Mouse (Mus musculus) thymus, adult 2 months (tissue): Measurements from ENCODE around the gene Ube2v1.

Experiments used
- CTCF ChIP-seq: fragments of 200-500 bp; IDR thresholded peaks from 2 replicates; pipeline ENCODE4 v1.5.1; 2012; ENCODE audit warnings: mild to moderate bottlenecking, control low read depth, low read length, moderate library complexity, borderline replicate concordance; ENCODE audit not compliant: control insufficient read depth, poor library complexity, insufficient read depth; ENCODE audit errors: extremely low read depth
- POLR2A ChIP-seq: fragments of 200-500 bp; IDR thresholded peaks from 2 replicates; pipeline ENCODE4 v1.6.1; 2012; ENCODE audit warnings: mild to moderate bottlenecking, low read length, control low read depth, moderate library complexity; ENCODE audit not compliant: control insufficient read depth, poor library complexity, insufficient read depth; ENCODE audit errors: extremely low read depth

GRCm38 (mm10) chr2:167659847-167660610, 28.1 kb upstream of the Ube2v1 start:
- TF ChIP-seq CTCF (no peak), POLR2A (no peak)
